Mouse (Mus musculus) small intestine, adult 2 months (tissue): ENCODE data around the gene Srarp.

Experiments
- CTCF ChIP-seq: fragments of 200-500 bp; IDR thresholded peaks from 2 replicates; pipeline ENCODE4 v1.5.1; 2012; ENCODE audit warnings: low read depth, mild to moderate bottlenecking, control low read depth, inconsistent platforms, low read length, moderate library complexity, mixed read lengths; ENCODE audit not compliant: insufficient replicate concordance, insufficient read length; ENCODE audit errors: extremely low read depth
- POLR2A ChIP-seq: fragments of 200-500 bp; IDR thresholded peaks from 2 replicates; pipeline ENCODE4 v1.6.1; 2012; ENCODE audit warnings: low read depth, mild to moderate bottlenecking, control low read depth, inconsistent platforms, low read length, moderate library complexity

DNA sequence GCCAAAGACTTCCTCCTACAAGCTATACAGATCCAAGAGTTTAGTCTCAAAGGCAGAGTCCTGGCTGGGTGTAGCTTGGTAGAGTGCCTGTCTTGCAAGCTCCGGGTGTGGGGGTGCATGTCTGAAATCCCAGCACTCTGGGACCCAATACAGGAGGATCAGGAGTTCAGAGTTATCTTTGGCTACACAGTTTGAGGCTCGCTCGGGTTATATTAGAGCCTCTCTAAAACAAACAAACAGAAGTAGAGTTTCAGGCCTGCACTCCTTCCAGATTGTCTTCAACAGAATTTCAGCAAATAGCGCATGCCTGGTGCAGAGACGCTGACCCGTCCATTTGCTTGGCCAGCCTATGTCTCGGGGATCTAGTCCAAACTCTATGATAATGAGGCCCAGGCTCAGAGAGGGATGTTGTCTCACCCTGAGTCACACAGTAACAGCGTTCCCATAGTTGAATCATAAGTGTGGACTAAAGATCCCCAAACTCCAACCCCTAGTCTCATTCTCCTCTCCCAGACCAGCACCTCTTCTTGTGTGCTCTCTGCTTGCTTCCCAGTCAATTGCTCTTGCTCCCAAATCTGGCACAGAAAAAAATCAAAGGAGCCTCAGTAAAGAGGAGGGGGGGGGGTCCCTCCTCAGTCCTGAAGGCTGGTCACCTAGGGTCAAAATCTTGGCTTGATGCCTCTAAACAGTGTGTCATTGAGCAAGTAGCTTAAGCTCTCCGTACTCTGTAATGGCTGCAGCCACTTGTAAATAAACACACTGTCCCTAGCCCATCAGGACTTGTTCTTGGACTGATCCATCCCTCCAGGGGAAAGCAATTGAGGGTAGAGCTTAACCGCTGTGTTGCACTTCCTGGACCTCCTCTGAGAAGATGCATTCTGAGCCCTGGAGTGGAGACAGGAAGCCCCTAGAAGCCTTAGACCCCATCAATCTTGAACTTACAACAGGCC is 8.8 kb downstream of the Srarp start:
- TF ChIP-seq CTCF (no peak), POLR2A (no peak)
